Mouse (Mus musculus) thymus, postnatal 0 days (tissue): ENCODE results near the gene Keap1. TPM values are rescaled to one million over a fixed set of nuclear protein-coding genes. Genes with fewer than 3 reads are reported as not detected.
"Not testable (repeated sequence)": the region's sequence is repeated elsewhere in the genome, so short reads cannot be mapped to it uniquely, and the experiment has no call there.

Experiments
- DNase-seq: peaks from one replicate; pipeline ENCODE4 v3.0.0-alpha.2; 2015; ENCODE audit warnings: low spot score
- polyA plus RNA-seq: library from polyadenylated mRNA; unstranded; fragments of >200 nt; fragmentation: Nextera tagmentation; extraction: Ambion mirVana; gene quantifications from 2 replicates; pipeline ENCODE4 v1.2.1, GENCODE M21; 2015

The Keap1 gene
- polyA plus RNA-seq, 1 experiment from 2014 or later = 64.2 TPM

DNA sequence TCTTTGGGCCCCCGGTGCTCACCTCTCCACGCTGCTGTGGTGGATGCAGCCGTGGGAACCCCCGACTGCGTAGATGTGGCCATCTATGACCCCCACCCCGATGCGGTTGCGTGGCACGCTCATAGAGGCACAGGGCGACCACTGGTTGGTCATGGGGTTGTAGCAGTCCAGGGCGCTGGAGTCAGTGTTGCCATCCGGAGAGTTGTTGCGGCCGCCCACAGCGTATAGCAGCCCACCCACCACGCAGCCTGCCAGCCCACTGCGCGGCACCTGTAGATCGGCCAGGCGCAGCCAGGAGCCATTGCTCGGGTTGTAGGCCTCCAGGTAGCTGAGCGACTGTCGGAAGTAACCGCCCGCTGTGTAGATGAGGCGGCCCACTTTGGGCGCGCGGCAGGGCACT lies 5.8 kb downstream of the Keap1 start:
- no peak for DNase-seq

DNA sequence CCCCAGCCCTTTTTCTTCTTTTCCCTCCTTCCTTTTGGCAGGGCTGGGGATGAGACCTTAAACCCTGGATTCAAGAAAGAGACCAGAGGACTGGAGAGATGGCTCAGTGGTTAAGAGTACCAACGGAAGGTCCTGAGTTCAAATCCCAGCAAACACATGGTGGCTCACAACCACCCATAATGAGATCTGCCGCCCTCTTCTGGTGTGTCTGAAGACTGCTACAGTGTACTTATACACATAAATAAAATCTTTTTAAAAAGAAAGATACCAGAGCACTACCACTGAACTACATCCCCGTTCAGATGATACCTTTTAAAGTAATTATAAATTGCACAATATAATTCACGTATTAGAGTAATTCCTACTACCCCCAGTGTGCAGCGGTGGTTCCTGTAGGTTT lies 6.3 kb downstream of the Keap1 start:
- DNase-seq = no peak

DNA sequence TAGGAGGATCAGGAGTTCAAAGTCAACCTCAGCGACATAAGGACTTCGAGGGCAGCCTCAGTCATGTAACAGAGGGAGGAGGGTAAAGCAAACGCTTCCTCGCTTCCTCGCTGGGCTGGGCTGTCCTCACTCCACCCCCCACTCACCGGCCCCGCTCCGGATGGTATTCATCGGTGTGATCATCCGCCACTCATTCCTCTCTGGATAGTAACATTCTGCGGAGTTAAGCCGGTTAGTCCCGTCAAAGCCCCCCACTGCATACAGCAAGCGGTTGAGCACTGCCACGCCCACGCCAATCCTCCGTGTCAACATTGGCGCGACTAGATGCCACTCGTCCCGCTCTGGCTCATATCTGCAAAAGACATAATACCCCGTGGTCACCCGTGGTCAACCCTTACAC lies 7.6 kb downstream of the Keap1 start:
- no peak for DNase-seq

DNA sequence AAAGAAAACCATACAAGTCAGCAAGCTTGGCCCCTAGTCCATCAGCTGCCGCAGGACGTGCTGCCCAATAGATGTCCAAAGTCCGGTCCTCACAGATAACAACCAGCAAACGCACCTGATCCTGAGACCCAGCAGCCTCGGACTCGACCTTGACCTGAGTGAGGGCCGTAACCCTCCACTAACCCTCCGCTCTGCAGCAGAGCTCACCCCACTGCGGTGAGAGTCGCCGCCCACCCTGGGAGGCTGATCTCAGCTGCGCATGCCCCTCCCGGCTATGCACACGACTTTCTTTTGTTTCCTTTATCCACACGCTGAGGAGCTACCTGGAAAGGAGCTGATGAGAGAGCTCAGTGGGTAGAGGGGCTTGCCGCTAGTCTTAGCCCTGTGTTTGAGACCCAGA lies 11.8 kb downstream of the Keap1 start:
- DNase-seq = peak; percentile 58

DNA sequence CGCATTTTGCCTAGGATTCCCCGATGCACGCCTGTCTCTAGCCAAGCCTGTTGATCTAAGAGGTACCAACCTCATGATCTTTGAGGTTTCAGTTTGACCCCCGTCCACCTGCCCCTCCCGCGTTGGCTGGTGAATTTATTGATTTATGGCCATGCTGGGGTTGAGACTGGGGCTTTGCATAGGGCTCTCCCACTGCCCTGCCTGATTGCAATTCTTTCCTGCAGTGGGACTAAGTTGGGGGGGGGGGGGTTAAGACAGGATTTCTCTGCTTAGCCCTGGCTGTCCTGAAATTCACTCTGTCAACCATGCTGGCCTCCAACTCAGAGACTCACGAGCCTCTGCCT lies 13.8 kb downstream of the Keap1 start:
- DNase-seq = no peak

DNA sequence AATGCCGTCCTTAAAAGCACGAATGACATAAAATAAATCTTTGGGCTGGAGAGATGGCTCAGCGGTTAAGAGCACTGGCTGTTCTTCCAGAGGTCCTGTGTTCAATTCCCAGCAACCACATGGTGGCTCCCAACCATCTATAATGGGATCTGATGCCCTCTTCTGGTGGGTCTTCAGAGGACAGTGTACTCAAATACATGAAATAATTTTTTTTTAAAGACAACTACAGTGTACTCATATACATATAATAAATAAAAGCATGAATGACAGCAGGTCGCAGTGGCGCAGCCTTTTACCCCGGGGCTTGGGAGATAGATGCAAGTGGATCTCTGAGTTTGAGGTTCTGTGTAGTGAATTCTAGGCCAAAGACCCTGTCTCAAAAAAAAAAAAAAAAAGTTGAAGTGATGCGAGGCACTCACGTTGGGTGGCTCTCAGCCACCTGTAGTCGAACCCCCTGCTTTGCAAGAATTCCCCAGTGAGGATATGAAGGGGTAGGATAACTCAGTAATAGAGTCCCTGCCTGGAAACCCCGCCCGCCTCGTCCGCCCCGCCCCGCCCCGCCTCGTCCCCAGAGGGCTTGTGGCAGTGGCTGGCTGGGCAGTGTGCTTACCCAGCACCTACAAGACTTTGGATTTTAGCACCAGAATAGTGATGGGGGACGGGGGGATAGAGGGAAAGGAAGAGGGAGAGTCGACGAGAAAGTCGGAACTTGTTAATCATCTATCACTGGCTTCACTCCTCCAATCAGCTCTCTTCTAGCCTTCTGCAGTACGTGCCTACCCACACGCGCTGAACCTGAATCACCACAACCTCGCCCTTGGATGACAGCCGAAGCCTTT lies 14.4 kb downstream of the Keap1 start:
- no peak for DNase-seq

DNA sequence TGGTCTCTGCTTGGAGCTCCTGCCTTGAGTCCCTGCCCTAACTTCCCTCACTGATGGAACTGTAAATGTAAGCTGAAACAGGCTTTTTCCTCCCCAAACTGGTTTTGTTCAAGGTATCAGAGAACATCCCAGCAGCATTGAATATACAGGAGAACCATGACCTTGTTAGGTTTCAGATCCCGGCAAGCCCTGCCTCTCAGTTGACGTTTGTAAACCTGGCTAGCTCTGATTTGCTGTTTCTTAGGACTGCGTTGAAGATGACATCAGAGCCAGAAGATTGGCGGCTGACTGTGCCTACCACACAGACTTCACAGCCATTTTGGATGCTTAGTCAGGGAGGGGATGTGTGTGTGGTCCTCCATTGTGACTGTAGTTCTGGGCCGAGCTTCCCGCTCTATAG lies 15.3 kb downstream of the Keap1 start:
- DNase-seq = no peak

DNA sequence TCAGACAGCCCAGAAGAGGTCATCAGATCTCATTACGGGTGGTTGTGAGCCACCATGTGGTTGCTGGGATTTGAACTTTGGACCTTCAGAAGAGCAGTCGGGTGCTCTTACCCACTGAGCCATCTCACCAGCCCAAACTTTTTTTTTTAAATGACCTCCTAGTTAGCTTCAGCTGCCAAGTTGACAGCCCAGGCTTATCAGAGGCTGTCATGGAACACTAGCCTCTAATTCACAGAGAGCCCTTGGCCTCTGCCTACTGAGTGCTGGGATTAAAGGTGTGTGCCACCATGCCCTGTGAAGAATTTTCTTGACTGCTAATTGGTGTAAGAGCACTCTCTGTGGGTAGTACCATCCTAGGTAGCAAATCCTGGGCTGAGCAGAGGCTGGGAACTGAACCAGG lies 15.7 kb downstream of the Keap1 start:
- DNase-seq = not testable (repeated sequence)

DNA sequence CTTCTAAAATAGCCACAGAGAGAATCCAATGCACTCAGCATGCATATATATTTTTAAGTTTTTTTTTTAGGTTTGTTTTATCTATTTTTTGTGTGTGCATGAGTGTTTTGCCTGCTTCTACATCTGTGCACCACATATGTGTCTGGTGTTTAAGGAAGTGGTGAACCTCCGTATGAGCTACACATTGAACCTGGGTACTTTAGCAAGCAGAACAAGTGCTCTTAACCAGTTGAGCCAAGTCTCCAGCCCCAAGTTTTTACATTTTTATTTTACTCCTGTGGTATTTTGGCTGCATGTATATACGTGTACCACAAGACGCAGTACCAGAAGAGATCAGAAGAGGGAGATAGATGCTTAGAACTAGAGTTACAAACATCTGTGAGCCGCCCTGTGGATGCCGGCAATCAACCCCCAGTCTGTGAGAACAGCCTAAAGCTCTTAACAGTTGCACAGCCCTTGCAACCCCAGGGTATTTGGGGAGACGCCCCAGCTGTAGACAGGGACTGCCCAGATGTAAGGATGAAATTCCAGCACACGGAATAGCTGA lies 17.7 kb downstream of the Keap1 start:
- peak; percentile 90 for DNase-seq

DNA sequence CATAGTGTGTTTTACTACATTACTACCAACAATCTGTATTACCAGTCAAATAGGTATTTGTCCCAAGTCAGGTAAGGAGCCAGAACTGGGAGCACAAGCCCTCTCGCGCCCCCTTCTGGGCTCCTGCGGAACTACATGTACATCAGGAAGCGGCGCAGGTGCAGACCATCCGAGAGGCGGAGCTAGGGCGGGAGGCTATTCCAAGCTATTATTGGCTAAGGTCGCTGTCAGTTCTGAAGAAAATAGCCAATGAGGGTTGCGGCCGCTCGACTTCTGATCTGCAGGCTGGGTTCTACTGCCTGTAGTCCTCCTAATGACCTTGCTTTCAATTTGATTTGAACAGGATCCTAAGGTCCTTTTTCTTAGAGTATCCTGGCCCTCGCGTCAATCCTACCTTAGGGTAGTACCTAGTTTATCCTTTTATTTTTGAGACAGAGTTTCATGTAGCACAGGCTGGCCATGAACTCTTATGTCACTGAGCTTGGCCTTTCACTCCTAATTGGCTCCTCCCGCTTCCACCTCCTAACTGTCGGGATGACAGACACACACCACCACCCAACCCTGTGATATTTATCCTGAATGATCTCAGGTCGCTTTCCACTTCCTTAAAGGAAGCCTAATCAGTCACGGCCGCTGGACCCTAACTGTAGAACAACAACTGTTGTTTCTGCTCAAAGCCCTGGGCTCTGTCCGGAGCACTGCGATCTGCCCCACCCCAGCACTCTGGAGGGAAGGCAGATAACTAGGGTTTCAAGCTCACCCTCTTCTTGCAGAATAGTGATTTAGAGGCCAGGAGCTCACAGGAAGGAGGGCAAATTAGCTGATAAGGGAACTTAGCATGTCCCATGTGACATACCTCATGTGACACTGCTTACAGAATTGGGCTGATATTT lies 18.4 kb downstream of the Keap1 start:
- DNase-seq = peak; percentile 94

DNA sequence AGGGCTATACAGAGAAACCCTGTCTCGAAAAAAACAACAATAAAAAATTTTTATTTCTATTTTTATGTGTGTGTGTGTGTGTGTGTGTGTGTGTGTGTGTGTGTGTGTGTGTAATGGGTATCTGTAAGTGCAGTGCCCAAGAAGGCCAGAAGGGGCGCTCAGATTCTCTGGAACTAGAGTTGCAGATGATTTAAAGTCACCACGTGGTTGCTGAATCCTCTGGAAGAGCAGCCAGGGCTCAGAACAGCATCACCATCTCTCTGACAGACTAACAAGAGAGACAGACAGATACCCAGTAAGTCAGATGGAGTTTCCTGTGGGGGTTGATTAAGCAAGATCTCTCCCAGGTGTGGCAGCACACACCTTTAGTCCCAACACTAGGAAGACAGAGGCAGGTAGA lies 19.3 kb downstream of the Keap1 start:
- DNase-seq = peak; percentile 30

DNA sequence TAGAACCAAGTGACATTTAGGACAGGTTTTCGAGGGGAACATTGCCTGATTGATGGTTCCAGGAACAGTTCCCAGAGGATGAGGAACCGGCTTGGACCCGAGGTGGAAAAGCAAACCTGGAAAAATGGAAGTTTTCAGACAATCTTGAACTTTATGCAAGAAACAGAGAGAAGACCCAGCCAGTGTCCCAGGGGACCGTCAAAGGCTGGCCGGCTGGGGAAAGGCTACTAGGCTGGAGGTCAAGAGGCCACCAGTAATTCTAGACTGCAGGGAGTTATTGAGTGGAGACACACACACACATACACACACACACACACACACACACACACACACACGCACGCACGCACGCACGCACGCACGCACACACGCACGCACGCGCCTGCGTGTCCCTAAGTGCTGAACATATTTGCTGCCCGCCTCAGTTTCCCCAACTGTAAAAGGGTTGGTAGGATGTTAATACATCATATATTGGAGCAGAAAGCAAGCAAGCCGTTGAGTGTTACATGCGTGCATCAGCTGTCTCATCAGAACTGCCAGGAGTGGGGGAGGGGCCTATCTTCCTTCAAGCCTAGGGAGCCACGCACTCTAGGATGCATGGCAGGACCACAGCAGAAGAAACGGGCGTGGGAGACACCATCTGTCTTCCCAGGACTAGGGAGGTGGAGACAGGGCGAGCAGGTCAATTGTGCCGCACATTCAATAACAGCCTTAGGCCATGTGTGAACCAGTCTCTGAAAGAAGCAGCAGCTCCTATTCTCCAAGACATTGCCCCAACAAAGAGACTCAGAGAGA lies 22.9 kb downstream of the Keap1 start:
- no peak for DNase-seq

DNA sequence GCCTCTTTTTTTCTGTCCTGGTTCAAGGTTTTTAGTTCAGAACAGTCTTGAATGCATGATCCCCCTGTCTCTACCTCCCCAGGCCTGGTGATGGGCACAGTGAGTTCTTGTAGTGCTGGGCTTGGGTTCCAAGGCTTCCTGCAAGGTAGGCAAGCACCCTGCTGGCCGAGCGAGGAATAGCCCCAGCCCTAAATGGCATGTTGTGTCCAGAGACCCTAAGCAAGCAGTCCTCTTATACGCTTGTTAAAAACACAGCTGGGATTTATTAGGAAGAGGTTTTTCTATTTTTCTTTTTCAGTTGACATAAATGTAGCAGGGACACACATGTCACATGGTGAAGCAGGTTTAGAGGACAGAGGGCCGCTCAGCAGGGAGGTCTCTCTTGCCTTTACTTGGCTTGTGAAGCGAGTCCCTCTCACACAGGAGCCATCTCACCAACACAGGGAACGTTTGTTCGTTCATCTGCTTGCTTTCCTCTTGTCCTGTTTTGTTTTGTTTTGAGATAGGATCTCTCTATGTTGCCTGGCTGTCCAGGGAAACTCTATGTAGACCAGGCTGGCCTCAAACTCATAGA lies 25.5 kb downstream of the Keap1 start:
- peak; percentile 41 for DNase-seq

DNA sequence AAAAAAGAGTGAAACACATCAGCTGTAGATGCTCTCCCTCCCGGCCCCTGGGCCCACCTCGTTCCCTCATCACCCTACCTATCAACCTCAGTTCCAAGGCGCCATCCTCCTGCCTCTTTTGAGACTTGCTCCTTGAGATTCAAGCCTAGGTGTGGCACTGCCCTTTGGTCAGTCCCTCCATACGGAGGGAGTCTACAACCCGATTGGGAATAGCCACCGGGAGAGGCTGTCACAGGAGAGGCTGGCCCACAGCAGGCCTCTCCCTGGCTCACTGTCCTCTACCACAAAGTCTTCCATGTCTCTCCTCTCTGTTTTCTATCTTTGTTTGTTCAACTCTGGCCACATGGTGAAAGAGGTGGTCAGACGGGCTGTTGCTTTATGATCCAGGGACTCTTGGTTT lies 27.5 kb downstream of the Keap1 start:
- DNase-seq = no peak

DNA sequence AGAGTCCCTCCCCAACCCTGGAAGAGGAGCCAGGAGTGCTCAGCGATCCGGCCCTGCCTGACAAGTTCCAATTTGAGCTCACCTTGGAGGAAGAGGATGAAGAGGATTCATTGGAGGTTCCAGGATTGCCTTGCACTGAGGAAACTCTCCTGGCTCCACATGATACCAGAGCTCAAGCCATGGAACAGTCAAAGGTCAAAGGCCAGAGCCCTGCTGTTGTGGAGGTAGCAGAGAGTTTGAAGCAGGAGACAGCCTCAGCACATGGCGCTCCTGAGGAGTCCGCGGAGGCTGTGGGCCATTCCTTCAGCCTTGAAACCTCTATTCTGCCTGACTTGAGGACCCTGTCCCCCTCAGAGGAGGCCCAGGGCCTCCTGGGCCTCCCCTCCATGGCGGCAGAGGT lies 28.3 kb downstream of the Keap1 start:
- no peak for DNase-seq

DNA sequence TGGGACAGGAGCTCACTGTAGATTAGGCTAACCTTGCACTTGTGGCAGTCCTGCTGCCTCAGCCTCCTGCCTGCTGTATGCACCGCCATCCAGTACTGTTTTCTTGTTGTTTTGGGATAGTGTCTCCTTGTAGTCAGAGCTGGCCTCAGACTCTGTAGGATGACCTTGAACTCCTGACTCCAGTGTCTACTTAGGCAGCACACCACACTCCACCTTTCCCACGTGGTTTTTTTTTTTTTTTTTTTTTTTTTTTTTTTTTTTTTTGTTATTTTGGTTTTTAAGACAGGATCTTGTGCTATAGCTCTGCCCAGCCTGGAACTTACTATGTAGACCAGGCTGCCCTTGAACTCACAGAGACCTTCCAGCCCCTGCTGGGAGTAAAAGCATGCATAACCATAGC lies 30.5 kb downstream of the Keap1 start:
- no peak for DNase-seq

DNA sequence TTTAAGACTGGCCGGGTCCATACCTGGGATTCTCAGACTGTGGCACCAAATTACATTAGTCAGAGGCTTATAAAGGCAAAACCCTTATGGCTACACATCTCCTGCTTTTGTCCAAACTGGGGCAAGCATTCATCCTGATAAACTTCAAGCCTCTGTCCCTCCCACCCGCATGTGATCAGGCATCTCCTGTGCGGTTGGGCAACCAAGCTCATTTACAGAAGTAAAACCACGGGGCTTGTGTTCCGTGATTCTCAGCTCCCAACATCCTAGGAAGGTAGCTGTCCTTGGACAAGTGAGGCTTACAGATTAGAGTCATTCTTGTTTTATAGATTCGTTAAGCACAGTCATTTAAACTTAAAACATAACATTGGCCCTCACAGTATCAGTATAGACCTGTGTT lies 32.3 kb downstream of the Keap1 start:
- no peak for DNase-seq

DNA sequence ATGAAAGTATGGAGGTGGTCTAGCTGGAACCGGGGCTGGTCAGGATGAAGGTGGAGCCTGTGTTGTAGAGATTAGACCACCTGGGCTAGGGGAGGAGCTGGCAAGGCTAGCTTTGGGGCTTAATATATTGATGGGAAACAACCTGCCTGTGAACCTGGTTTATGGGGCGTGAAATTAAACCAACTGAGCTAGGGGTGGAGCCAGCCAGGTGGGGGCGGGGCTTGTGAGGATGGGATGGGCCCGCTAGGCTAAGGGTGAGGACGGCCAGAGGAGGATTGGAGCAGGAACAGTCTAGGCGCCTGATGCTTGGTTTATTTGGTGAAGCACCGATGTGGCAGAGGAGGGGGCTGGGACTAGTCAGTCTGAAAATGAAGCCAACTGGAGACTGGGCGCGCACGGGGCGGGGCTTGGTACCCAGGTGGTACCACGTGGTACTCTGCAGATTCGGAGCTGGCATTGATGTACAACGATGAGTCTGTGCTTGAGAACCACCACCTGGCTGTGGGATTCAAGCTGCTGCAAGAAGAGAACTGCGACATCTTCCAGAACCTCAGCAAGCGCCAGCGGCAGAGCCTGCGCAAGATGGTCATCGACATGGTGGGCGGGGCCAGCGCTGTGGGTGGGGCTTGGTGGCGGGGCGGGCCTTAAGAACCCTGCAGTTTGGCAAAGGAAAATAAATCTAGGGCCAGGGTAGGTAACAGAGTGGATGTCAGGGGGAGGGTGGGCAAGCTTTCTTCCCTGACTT lies 34.5 kb downstream of the Keap1 start:
- DNase-seq = no peak

DNA sequence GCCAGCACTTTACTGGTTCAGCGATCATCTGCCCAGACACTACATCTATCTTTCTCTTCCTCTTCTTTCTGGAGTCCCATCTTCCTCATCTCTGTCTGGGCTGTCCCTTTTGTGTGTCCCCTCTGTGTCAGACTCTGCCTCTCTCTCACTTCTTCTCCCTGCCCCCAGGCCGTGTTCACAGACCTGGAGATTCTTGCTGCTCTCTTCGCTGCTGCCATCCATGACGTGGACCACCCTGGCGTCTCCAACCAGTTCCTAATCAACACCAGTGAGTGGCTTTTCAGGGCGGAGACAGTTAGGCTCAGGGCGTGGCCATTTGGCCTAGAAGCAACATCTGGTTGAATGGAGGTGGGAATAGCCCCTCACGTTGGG lies 35.0 kb downstream of the Keap1 start:
- no peak for DNase-seq

DNA sequence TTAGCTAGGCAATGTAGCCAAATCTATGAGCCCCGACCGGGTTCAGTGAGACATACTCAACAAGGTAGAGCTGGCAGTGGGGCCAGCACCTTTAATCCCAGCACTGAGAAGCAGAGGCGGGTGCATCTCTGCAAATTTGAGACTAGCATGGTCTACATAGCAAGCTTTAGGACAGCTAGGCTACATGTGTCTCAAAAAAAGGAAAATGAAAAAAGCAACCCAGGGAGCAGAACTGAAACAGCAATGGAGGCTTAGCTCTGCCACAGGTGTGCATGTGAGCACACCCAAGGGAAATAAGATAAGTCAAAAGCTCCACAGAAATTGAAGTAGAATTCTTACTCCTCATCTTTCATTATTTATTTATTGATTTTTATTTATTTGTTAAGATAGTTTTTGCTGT lies 40.2 kb downstream of the Keap1 start:
- no peak for DNase-seq

DNA sequence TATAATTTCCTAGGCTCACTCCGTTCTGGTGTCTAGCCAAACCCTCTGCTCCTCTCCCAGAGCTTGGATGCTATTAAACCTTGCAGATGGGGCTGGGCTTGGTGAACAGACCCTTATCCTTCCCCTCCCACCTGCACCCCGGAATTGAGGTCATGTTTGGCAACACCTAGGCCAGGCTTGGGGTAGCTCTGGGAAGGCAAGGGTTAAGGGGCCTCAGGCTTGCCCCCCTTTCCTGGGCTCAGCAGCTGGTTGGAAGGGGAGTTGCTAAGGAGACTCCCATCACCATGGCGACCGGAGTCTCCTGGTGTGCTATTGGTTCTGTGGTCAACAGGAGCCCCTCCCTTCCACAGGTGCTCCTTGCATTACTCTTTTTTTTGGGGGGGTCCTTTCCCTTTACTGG lies 41.2 kb downstream of the Keap1 start:
- DNase-seq = no peak
